Mouse (Mus musculus): ENCODE results near the gene Nubpl.

Nubpl gene

DNA sequence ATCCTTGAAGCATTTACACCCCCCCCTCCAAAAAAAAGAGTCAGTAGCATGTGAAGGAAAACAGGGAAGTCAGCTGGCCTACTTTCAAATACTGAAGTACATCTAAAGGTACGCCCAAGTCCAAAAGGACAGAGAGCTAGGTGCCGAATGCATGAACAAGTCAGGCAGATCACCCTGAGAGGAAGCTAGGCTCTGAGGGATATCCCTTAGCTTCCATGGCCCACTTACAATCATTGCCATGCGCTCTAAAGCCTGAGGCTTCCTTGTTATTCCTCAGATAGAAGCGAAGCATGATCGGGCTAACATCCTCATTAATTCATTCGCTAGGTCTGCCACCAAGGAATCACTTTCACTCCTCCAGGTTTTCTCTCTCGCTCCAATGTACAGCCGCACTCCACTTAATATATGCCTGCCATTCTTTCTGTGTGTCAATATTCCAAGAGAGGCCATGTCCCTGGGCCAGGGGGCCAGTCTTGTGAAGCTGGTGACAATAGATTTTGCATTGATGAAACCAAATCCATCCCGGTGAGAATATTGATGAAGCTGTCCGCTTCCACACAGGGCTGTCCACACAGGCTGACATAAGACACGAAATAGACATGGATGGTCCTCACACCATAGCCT, 237.7 kb downstream of the Nubpl start:
- DNase-seq (ENCODE audit: low spot score in 2 of 2), result no peak

DNA sequence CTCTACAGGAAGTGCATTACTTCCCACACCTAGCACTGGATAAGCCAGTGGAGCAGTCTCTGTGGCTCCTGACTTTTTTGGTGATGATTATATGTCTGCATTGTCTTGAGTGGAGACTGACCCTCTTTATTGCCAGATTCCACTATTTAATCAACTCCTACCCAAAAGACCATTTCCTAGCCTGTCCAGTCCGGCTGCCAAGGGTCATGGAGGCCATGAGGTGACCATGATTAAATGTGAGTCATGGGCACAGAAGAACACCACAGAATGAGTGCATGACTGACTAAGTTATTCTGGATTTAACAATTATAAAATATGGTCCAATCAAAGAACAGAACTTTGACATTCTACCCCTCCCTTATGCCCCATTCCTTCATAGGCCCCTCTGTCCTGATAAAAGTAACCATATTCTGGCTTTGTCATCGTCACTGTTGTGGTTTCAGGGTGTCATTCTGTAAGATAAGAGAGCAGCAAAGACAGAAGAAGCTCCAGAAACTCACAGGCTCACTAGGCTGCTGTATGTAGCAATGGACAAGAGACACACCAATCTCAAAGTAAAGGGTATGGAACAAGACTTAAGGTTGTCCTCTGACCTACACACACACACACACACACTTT, 240.7 kb downstream of the Nubpl start:
- no peak for DNase-seq (ENCODE audit: low spot score in 2 of 2)

DNA sequence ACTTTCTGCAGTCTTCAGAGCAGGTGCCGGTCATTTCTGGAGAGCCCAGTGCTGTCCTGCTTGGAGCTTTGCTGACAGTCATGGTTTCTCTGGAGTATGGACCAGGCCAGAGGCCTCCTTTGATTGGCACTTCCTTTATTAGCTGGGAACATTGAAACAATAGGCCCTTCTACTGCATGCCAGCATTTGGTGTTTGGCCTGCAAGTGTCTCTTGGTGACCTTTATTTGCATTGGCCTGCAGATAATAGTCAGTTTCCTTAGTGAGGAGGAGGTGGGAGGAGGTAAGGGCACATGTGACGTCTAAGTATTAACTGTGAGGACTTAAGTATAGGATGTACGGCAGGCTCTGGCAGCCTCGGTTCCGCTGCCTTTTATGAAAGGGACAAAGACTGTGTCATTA, 249.1 kb downstream of the Nubpl start:
- no peak for DNase-seq (ENCODE audit: low spot score in 2 of 2)

DNA sequence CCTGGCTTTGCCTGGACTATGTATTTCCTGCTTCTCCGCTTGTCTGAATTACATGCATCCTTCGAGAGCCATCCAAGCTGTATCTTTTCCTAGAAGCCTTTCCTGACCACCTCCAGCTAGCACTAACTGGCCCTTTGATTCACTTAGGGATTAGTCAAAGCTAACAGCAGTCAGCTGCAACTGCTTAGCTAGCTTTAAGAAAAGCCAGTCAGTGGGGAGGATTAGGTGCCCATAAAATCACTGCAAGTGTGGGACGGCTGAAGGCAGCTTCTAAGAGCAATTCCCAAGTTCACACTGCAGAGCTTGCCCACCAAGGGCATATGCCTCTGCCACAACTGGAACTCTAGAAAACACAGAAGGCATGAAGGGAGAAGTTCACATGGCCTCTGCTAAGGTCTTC, 252.7 kb downstream of the Nubpl start:
- DNase-seq (ENCODE audit: low spot score in 2 of 2), result no peak

DNA sequence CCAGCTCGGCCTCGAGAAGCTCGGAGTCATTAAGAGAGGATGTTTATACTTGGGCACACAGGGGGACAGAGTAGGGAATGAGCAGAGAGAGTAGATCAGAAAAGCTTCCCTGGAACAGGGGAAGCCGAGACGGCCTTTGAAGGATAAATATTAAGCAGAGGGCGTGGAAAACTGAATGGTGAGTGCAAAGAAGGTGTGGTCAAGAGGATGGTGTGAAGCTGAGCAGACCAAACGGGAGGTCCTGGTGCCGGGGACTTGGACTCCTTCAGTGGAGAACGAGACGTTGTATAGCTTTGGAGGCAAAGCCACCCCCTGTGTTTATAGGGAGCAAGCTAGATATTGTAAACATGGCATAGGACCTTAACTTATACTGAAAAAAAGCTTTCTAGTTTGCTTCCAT, 261.9 kb downstream of the Nubpl start:
- DNase-seq (ENCODE audit: low spot score in 2 of 2), result no peak

DNA sequence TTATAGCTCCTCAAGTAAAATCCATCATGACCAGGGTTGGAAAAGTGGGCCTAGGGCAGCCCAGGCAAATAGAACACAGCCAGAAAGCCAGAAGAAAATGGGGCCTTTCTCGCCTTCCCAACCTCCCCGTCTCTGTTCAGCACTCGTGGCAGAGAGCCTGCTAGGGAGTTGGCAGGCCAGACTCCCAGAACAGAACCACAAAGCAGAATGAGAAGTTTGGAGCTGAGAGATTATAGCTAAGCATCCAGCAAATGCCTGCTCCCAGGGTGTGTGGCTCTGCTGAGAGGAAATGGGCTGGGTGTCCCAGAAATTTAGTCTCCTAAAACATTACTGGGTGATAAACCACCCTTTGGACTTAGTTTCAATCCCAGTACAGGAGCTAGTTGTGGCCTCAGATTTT, 262.6 kb downstream of the Nubpl start:
- DNase-seq (ENCODE audit: low spot score in 2 of 2), result no peak

DNA sequence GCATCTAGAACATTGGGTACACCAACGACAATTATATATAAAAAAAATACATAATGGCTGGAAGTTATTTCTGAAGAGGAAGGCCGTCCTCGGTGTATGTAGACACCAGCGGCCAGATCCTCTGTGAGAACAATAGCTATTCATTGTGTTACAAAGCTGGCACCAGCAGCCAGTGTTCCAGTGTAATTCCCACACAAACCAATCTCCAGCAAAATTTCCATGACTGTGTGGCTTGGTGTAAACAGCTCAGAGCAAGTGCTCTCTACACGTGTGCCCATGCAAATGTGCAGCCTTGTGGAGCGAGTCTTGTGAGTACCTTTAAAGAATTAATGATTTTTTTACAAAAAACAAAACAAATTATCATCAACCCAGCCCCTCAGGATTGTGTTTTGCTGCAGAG, 263.7 kb downstream of the Nubpl start:
- no peak for DNase-seq (ENCODE audit: low spot score in 2 of 2)

Measured in urinary bladder, adult 18-20 months (tissue).